Mouse (Mus musculus) C2C12 (cell line): ENCODE measurements around the gene Ypel2. TPM values are rescaled to one million over a fixed set of nuclear protein-coding genes. Genes with fewer than 3 reads are reported as not detected.

Source experiments
- H3K27me3 ChIP-seq: one replicate; pipeline ENCODE4 v1.6.1; 2011; ENCODE audit not compliant: control insufficient read depth, insufficient read depth, insufficient read length
- H3K36me3 ChIP-seq: one replicate; pipeline ENCODE4 v1.6.1; 2011; ENCODE audit not compliant: control insufficient read depth, insufficient read depth
- H3K4me3 ChIP-seq: one replicate; pipeline ENCODE4 v1.5.1; 2011; ENCODE audit warnings: mild to moderate bottlenecking, control low read depth; ENCODE audit not compliant: poor library complexity, insufficient read depth, severe bottlenecking
- H3K79me2 ChIP-seq: one replicate; pipeline ENCODE4 v1.6.1; 2011; ENCODE audit not compliant: control insufficient read depth, insufficient read depth
- H3K79me3 ChIP-seq: one replicate; pipeline ENCODE4 v1.6.1; 2011; ENCODE audit warnings: low read depth, control low read depth
- H3ac ChIP-seq: one replicate; pipeline ENCODE3; 2011; ENCODE audit warnings: low read depth; ENCODE audit not compliant: control insufficient read depth, insufficient read length
- CEBPB ChIP-seq: IDR thresholded peaks from one replicate; pipeline ENCODE4 v1.6.1; 2011; ENCODE audit warnings: low read depth, mild to moderate bottlenecking, control low read depth, moderate library complexity
- CTCF ChIP-seq: IDR thresholded peaks from one replicate; pipeline ENCODE4 v1.5.1; 2011; ENCODE audit not compliant: control insufficient read depth, insufficient read depth, insufficient read length
- FOSL1 ChIP-seq: IDR thresholded peaks from one replicate; pipeline ENCODE4 v1.8.0; 2011; ENCODE audit warnings: mild to moderate bottlenecking, low read length; ENCODE audit not compliant: poor library complexity, insufficient read depth, severe bottlenecking
- MAX ChIP-seq: IDR thresholded peaks from one replicate; pipeline ENCODE4 v1.6.1; 2011; ENCODE audit warnings: mild to moderate bottlenecking, control low read depth
- MYOD1 ChIP-seq: IDR thresholded peaks from one replicate; pipeline ENCODE4 v1.6.1; 2011; ENCODE audit warnings: low read depth; ENCODE audit not compliant: control insufficient read depth, insufficient read length
- MYOG ChIP-seq: IDR thresholded peaks from one replicate; pipeline ENCODE4 v1.6.1; 2011; ENCODE audit not compliant: control insufficient read depth, insufficient read length; ENCODE audit errors: extremely low read depth
- USF1 ChIP-seq: IDR thresholded peaks from one replicate; pipeline ENCODE4 v1.6.1; 2011; ENCODE audit warnings: low read depth, mild to moderate bottlenecking, control low read depth, moderate library complexity
- polyA plus RNA-seq: library from polyadenylated mRNA; unstranded; fragments of >200 nt; fragmentation: generic; extraction: Trizol; gene quantifications from one replicate; pipeline ENCODE4 v1.2.1, GENCODE M21; 2012; ENCODE audit warnings: missing spikeins

The Ypel2 gene
- polyA plus RNA-seq, 1 experiment: 0.14 TPM

DNA sequence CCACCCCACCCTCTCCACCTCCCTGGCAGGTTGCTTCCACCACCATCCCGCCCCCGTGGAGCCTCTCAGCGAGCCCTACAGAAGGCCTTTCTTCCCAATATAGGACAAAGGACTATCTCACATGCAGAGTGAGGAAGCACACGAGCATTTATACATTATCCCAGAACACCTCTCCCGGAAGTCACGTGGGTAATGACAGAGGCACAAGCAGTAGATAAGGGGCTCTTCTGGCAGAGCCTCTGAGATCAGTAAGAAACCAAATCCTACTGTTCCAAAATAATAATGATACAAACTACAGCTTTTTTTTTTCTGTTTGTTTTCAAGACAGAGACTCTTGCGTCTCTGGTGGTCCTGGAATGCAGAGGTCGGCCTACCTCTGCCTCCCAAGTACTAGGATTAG lies 51.6 kb downstream of the Ypel2 start:
- Histone ChIP-seq H3K79me3 (no peaks in the 10 kb centered on the region), H3ac (no peak overlapping the region), H3K79me2 (no peaks in the 10 kb centered on the region), H3K4me3 (no peak overlapping the region), H3K36me3 (no peaks in the 10 kb centered on the region), H3K27me3 (no peaks in the 10 kb centered on the region)
- TF ChIP-seq FOSL1 (no peak), MYOD1 (no peak), CEBPB (no peak), USF1 (no peak), CTCF (no peak), MAX (no peak), MYOG (no peak)

- H3K79me2 ChIP-seq: no peaks in the 10 kb centered on the region
- H3ac ChIP-seq: no peak overlapping the region
- H3K36me3 ChIP-seq: no peaks in the 10 kb centered on the region
- no peaks in the 10 kb centered on the region for H3K79me3 ChIP-seq
- no peak overlapping the region for H3K4me3 ChIP-seq
- no peaks in the 10 kb centered on the region for H3K27me3 ChIP-seq
- TF ChIP-seq MAX: no peak
- TF ChIP-seq USF1: no peak
- TF ChIP-seq CTCF: no peak
- no peak for TF ChIP-seq FOSL1
- TF ChIP-seq MYOD1: no peak
- no peak for TF ChIP-seq MYOG
- TF ChIP-seq CEBPB: no peak
These were observed 54.0 kb downstream of the Ypel2 start for GRCm38 (mm10) chr11:86939503-86939902.

DNA sequence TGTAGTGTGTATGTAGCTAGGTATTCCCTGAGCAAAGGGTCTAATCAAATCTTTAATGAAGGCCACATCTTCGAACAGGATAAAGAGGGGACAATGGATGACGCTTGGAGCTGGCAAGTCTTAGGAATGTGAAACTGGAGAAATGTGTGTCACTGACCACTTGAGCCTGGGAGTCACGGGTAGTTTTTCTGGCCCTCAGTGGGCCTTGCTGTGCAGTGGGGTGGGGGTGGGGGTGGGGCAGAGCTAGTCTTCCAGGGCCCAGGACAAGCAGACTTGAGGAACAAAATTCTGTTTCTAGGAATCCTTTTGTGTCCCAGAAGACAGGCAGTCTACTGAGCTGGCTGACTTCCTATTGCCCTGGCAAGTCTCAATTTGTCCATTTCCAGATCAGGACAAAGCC lies 55.0 kb downstream of the Ypel2 start:
- Histone ChIP-seq H3K4me3 (no peak overlapping the region), H3K27me3 (no peaks in the 10 kb centered on the region), H3K79me2 (no peaks in the 10 kb centered on the region), H3K36me3 (no peaks in the 10 kb centered on the region), H3K79me3 (no peaks in the 10 kb centered on the region), H3ac (no peak overlapping the region)
- TF ChIP-seq CEBPB (no peak), MAX (no peak), MYOD1 (no peak), FOSL1 (no peak), USF1 (no peak), CTCF (no peak), MYOG (no peak)

DNA sequence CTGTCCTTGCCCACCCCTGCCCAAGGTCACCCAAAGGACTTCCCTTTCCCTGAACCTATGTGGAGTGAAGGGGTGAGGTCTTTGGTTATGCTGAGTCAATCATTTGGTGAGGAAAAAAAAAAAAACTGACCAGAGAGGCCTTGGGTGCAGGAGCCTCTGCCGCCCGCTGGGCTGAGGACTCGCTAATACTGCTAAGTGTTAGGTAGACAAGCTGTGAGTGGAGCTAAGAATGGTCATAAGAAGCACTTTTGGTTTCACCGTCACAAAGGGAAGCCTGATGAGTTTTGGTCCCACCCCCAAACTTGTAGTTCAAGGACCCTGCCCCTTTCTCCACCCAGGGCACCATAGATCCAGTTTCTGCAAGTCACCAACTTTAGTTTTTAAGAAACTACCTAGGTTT lies 55.4 kb downstream of the Ypel2 start:
- H3ac ChIP-seq: no peak overlapping the region
- TF ChIP-seq MAX: no peak
- no peak for TF ChIP-seq USF1
- TF ChIP-seq CTCF: no peak
- no peak for TF ChIP-seq FOSL1
- TF ChIP-seq CEBPB: no peak
- TF ChIP-seq MYOG: no peak
- no peak for TF ChIP-seq MYOD1
- no peaks in the 10 kb centered on the region for H3K79me3 ChIP-seq
- no peak overlapping the region for H3K4me3 ChIP-seq
- no peaks in the 10 kb centered on the region for H3K27me3 ChIP-seq
- H3K36me3 ChIP-seq: no peaks in the 10 kb centered on the region
- no peaks in the 10 kb centered on the region for H3K79me2 ChIP-seq

DNA sequence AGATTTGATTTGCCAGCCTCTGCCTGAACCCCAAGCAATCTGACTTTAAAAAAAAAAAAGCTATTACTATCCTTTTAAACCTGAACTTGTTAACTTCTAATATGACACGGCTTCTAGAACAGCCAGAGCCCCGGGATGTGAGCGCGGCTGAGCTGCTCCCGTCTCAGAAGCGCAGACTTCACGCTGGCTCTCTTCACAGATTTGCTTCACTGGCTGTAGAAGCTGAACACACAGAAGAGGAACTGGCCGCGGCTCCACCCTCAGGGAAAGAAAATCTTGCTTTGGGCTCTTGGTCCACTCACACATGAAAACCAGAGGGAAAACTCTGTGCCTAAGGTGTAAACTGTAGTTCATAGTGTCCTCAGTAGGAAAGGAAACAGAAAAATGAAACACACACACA lies 56.6 kb downstream of the Ypel2 start:
- no peak overlapping the region for H3ac ChIP-seq
- TF ChIP-seq MAX (no peak), CTCF (no peak), USF1 (no peak), FOSL1 (no peak), CEBPB (no peak), MYOD1 (no peak), MYOG (no peak)
- no peaks in the 10 kb centered on the region for H3K79me2 ChIP-seq
- H3K79me3 ChIP-seq: no peaks in the 10 kb centered on the region
- no peaks in the 10 kb centered on the region for H3K27me3 ChIP-seq
- no peak overlapping the region for H3K4me3 ChIP-seq
- no peaks in the 10 kb centered on the region for H3K36me3 ChIP-seq

GRCm38 (mm10) chr11:86934895-86935294 lies 58.6 kb downstream of the Ypel2 start:
- Histone ChIP-seq H3K4me3 (no peak overlapping the region), H3K36me3 (no peaks in the 10 kb centered on the region), H3K79me3 (no peaks in the 10 kb centered on the region), H3ac (no peak overlapping the region), H3K27me3 (no peaks in the 10 kb centered on the region), H3K79me2 (no peaks in the 10 kb centered on the region)
- TF ChIP-seq CTCF: no peak
- no peak for TF ChIP-seq CEBPB
- TF ChIP-seq USF1: no peak
- TF ChIP-seq MYOD1: no peak
- TF ChIP-seq MAX: no peak
- TF ChIP-seq FOSL1: no peak
- TF ChIP-seq MYOG: no peak
